Mouse (Mus musculus) spleen, adult 18-20 months (tissue): Measurements from ENCODE around the gene Samd10.

Experiments
- DNase-seq, 2 experiments: peaks; one replicate each; pipeline ENCODE4 v3.0.0; 2022; ENCODE audit warnings: mixed read lengths in 2 of 2

Gene Samd10

DNA sequence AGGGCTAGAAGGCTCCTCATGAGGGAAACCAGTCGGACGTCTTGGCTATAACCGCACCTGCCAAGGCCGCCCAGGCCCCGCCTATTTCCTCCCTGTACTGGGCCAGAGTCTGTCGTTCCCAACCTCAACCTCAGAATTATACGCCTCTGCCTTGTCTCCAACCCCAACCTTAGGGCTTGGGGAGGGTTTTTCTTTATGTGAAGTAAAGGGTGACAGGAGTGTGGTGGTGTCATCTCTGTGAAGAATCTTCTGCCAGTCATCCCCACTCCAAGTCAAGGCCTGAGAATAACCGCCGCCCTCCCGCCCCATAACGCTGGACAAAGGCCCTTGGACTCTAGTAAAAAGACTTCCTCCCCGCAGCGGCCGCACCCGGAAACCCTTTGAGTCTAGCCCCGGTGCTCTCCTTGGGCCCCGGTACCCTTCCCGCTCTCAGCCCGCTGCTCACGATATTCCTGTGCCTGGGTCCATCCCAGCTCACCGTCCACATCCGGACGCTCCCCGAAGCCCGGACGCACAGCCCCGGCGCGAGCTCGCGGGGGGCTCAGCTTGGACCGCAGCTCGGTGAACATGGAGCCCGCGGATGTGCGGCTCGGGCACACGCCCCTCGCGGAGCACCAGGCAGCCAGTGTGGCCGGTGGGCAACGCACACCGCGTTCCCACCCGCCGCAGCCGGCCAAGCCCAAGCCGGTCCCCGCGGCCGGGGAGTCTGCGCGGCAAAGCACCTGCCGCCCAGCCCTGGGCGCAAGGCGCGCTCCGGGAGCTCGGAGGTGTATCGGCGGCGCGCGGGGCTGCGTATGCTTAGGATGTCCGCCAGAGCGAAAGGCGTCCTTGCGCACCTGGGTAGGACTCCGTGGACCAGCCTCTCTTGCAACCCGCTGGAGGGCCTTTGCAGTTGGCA is at the start of gene Samd10:
Samd10 (minus strand) TSS at position 759 of the 898 bp plus-strand sequence.
- peak; percentile 45 to 67 for DNase-seq

DNA sequence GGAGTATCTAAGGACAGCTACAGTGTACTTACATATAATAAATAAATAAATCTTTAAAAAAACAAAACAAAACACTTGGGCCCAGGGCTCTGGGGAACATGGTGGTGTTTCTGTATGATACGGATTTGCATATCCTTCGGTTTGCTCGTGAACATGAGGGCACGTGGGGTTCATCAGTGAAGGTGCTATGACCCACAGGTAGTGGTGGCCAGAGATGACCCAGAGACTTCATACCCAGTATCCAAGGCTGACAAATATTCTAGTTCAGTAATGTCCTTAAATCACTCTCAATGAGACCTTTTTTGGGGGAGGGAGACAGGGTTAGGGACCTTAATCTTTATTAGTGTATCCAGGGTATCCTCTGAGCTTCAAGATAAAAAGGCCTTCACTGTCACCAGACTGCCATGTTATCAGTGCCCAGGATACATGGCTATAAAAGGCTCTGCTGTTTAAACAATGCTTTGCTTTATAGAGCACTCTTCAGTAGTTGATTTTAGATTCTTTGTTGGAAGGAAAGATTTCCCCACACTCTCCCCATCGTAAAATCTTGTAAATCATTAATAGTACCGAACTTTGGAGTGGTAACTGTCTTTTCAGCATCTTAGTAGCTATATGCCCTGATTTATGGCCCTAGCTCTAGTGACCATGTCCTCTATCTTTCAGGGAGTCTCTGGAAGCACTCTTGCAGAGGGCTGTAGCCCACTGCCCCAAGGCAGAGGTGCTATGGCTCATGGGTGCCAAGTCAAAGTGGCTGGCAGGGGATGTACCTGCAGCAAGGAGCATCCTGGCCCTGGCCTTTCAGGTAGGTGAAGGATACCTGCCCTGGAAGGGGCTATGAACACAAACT is 47.8 kb upstream of the Samd10 start:
- DNase-seq, result no peak

DNA sequence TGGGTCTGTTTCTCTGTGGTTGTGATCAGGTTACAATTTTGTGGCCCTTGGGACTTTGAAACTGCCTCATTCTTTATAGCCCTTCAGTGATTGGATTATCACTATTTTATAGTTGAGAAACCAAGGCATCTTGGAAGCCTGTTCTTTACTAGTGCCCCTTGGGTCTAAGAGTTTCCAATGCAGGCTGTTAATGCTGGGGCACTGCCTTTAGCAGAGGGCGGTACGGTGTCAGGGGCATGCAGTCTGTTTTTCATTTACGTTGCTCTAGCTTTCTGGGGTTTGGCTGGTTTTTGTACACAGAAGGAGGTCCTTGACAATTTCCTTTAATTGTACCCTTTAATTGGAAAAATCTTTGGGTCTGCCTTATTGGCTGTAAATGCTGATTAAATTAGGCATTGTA is 46.7 kb upstream of the Samd10 start:
- DNase-seq, result no peak

DNA sequence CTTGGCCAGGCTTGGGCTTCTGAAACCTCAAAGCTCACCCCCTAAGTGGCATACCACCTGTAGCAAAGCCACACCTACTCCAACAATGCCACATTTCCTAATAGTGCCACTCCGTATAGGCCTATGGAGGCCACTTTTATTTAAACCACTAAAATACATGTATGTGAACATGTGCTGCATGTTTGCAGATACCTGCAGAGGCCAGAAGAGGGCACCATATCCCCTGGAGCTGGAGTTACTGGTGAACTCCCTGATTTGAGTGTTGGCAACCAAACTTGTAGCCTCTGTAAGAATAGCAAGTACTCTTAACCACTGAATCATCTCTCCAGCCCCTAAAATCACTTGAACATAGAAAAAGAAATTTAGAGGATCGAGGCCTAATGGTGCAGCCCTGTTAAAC is 45.3 kb upstream of the Samd10 start:
- DNase-seq, result peak in 1 of 2 experiments; percentile 31

DNA sequence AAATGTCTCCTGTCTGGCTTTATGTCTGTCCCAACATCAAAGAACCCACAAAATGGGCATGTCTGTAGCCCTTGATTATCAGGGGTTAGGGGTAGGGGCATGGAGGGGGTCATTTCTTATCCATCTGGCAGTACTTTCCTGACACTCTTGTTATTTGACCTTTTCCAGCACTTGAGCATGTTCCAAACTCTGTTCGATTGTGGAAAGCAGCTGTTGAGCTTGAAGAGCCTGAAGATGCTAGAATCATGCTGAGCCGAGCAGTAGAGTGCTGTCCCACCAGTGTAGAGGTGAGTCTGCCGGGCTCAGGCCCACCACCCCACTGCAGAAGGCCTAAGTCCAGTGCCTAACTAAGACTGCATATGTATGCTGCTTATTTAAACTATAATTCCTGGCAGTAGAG is 36.9 kb upstream of the Samd10 start:
- DNase-seq, result no peak

DNA sequence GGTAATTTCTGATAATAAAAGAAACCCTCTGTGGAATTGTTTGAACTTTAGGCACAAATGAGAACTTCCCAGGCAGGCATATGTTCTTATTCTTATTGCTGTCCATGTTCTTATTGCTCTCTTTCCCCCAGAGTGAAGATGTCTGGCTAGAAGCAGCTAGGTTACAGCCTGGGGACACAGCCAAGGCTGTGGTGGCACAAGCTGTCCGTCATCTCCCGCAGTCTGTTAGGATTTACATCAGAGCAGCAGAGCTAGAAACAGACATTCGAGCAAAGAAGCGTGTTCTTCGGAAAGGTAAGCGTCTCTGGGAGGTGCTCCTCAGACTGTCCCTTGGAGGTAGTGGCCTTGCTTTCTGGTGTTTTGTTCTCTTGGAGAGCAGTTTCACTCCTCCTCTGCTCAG is 33.6 kb upstream of the Samd10 start:
- no peak for DNase-seq

DNA sequence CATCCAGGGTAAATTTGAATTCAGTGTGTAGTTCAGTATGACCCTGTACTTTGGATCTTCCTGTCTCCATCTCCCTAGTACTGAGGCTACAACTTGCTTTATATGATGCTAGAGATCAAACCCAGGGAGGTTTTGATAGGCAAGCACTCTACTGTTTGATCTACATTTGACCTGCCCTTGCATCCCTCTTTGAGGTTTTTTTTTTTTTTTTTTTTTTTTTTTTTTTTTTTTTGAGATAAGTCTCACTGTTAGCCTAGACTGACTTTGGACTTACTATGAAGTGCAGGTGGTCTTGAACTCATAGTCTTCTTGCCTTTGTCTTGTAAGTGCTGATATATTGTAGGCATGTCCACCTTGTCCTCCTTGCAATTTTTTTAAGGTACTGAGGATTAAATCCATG is 29.5 kb upstream of the Samd10 start:
- DNase-seq, result no peak

DNA sequence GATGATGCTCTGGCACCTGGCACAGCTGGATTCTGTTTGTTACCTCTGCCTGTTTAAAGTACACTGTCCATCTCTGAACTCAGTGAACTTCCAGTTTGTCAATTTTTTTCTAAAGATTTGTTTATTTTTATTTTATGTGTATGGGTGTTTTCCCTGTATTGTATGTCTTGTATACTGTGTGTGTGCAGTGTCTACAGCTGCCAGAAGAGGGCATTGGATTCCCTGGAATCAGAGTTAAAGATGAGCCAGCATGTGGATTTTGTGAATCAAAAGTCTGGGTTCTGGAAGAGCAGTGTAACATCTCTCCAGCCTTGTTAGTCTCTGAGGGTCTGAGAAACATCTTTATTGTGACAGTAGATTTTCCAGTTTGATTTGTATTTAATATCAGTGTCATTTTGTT is 24.4 kb upstream of the Samd10 start:
- peak in 1 of 2 experiments; percentile 11 for DNase-seq

DNA sequence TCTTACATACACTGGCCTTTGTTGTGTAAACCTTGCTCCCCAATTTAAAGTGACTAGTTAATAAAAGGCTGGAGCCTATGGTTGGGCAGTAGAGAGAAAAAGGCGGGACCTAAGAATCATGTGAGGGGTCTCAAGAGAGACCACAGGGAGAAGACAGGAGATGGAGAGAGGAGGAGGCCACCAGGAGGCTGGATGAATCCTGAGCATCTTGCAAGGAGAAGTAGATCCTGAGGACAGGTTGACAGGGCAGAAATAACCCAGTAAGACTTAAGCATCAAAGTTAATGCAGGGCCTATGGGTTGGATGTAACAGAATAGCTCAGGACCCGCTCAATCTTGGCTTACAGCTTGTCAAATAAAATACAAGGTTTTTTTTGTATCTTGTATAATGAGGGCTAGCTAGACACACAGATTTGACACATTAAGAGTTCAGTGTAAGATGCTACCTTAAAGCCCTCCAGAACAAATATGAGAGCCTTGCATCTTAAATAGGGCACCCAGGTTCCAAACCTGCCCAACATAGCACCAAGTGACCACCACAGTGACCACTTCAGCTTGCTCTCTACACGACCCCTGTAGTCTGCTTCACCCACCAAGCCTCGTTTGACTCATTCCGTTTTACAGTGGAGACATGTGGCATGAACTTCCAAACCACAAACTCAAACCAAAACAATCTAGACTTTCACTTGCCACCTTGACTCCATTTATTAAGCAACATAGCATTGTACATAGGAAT is 19.9 kb upstream of the Samd10 start:
- DNase-seq, result no peak

DNA sequence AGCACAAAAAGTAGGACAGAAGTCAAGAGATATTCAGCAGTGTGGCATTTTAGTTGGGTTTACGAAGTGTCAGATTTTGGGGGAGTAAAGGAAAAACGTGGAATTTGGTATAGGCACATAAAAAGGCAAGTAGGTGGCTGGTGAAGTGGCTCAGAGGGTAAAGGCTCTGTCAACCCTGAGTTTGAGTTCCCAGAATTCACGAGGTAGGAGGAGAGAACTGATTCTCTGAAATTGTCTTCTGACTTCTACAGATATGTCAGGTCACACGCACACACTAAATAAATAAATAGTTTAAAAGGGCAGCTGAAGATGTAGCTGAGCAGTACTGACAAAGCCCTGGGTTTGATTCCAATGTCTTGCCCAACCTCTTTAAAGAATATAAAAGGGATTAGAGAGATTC is 3.4 kb upstream of the Samd10 start:
- no peak for DNase-seq

DNA sequence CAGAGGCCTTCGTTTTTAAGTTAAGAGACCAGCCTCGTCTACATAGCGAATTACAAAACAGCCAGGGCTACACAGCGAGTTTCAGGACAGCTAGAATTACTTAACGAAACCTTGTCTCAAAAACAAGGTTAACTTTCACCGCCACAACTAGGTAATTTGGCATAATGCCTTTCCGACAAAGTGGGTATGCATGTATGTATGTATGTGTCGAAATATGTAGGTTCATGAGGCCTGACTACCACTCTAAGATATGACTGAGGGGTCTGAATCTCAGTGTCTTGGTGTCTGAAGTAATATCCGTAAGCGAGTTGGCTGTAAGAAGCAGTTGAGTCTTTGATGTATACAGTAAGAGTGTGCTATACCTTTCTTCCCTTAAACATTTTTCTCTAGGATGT is 2.7 kb upstream of the Samd10 start:
- DNase-seq, result no peak

DNA sequence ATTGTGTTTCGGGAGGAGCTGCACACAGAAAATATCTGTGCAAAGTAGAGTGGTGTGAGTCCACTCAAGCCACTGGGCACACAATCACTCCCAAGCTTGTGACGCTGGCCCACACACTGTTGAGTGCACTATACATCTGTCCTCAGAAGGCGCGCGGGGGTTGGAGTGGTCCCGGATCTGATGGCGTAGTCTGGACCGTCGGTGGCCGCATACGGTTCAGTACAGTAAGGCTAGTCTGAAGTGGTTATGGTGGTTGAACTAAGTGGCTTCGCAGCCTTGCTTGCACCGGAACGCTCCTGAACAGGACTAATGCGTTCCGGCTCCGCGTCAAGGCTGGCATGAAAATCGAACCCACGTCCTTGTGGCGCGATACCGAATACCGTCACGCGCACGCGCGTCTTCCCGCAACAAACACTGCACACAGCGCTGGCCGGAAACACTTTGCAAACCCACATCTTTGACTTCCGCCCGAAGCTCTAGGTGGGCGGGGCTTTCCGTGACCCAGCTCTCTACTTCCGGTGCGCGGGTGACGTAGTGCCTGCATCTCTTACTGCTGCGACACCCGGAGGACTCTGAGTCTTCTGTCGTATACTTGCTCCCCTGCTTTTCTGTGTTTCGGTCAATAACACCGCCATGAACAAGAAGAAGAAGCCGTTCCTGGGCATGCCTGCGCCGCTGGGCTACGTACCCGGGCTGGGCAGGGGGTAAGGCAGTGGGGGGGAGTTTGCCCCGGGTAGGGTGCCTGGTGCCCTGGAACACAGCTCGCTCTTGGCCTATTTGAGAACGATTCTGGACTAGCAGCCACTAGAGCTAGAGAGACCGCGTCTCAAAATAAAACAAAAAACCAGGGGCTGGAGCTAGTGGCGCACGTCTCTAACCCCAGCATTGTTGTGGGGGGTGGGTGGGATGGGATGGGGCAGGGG is 2.1 kb upstream of the Samd10 start:
- DNase-seq, result peak; percentile 93 to 94

DNA sequence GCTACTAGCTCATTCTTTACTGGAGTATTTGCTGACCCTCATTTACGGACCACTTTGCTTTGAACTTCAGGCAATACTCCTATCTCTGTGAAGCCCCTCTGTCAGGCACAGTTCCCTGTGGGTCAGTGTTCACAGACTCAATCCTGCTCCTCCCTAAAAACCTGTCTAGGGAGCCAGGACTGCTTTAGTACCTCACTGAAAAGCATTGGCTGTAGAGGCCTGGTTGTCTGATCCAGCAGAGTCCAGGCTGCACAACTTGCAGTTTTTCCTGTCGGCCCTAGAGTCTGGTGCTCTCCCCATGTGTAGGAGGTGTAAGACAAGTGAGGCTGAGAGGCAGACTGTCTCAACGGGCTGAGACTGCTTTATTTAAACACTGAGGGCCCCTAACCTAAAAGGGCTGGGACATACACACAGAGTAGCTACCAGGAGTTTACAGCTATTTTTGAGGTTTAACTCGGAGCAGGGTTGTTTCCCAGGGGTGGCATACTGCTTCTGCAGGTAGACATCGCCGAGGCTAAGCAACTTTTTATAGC is 1.3 kb upstream of the Samd10 start:
- DNase-seq, result no peak

DNA sequence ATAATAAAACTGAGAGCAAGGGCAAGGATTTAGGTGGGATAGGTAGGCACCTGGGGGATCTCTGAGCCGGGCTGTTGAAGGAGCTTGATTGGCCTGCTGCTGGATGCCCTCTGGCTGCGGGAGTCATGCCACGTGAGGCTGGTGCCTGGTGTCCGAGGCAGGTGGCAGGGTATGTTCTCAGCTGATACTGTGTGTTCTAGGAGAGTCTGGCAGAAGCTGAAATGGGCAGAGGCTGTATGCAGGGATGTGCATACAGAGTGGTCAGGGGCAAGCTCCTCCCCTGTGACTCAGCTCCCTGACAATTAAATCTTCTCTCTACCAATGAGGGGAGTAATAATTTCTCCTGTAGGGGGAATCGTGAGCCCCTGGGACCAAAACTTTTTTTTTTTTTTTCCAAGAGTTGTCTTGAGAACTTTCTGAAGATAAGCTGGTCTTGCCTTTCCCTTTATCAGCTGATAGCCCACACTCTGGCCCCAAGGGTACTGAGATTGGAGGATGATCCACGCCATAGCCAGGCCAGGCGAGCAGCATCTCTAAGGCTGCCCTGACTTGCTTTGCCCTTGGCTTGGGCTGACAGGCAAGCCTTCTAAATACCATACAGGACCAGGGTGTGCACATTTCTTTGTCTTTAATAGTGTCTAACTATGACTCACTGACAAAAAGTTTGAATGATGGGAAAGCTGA is 1.5 kb downstream of the Samd10 start:
- no peak for DNase-seq

DNA sequence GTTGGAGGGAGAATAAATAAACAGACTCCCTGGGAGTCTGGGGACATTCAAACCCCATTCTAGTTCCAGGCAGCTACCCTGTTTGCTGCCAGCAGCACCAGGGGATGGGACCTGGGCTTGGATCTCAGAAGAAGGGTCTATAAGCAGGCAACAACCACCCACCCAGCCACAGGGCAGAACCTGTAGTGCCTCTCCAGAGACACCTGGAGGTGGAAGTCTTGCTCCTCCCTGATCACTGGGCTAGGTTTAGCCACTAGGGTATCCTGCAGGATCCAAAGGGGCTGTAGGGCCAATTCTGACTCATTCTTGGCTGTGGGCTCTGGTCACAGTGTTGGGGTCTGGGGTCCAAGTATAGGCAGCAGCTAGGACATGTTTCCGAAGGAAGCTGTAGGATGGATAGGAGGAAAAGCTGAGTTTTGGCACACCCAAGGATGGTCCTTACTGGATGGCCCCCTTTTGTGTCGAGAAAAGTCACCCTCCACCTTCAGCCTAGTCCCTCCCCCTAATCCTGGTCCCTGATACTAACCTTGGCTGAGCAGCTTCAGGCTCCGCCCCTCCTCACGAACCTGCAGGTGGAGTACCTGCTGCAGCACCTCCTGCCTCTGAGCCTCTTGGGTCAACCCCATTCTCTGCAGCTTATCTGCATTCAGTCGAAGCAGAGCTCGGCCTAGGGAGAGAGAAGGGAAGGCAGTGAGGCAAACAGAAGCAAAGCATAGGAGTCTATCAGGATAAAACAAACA is 2.6 kb downstream of the Samd10 start:
- no peak for DNase-seq

DNA sequence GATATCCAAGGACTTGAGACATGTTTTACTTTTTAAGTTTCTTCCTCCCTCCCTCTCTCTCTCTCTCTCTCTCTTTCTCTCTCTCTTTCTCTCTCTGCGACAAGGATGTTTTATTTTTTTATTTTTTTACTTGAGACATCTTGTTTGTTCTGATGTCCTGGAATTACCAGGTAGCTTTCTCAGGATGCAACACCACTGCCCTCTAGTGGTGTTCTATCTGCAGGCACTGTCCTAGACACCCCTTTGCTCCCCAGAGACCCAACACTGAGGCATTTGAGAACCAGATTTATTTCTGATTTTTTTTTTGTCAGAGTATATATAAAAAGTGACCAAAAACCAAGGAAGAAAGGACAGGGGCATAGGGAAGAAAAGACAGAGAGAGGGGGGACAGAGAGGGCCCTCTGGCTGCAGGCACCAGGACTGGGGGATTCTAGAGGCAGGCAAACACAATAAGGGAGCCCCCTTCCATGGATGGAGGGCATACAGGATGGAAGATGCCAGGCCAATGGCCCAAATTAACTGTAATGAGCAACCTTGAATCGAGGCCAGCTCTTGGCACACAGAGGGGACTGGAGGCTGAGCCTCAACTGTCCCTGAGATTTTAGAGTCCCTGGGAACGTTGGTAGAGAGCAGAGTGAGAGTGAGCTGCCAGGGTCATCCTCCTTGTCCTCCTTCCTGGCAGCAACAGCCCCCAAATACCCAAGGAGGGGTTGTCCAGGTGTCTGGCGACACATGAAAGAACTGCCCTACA is 3.9 kb downstream of the Samd10 start:
- DNase-seq, result no peak

DNA sequence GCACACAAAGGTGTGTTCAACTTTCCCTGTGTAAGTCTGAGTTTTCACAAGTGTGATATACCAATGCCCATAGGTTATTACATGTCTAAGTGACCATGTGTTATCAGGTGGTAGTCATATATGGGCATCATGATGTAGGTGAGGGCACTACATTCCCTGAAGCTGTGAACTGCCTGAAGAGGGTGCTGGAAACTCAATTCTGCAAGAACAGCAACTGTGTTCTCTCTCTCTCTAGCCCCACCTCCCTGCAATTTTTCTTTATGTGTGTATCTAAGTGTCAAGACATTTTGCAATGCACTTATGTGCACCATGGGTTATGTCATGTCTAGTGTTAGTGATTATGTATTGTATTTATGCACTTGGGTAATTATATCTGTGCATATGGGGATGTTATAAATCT is 5.1 kb downstream of the Samd10 start:
- DNase-seq, result no peak

DNA sequence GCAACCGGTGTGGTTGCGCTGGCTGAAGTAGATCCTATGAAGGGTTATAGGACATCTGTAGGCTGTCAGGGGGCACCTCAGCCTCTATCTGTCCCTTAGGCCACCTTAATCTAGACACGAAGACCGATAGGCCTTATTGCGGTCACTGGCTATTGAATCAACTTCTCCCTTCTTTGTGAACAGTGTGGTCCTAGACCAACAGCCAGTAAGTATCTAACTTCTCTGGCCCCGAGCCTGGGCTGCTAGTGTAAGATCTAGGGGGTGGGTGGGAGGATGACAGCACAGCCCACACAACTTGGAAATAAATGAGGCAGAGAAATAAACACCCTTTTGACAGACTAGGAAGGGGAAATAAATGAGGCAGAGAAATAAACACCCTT is 6.0 kb downstream of the Samd10 start:
- DNase-seq, result peak in 1 of 2 experiments; percentile 28

DNA sequence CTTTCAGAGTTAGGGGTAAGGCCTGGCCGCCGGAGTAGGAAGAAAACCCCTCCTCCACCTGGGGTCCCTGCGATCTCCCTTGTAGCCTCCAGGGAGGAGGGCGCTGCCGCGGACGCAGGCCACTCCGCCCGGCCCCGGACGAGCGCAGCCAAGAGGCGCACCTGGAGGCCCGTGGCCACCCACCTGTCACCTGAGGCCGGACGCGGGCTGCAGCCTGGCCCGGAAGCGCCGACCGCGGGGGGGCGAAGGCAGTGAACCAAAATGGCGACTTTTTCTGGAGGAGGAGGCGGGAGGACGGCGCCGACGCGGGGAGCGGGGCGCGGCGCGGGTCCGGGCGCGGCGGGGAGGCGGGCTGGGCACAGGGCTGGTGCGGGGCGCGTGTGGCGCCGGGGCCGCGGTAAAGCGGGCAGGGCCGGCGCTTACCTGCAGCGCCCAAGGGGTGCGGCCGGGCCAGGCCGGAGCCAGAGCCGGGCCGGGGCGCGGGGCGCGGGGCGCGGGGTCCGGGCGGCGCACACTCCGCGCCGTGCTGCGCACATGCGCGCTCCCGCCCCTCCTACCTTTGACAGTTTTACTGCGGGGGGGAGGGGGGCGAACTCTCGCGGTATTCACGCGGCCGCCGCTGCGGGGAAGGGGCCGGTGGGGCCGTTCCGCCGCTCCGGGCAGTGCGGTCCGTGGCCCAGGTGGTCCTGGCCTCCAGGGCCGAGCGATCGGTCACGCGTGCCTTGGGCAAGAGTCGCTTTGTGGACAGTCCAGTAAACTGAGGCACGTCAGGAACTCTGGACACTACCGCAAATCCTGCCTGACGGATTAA is 6.6 kb downstream of the Samd10 start, which contains the start of gene Zfp512b:
Zfp512b (minus strand) TSS at position 573 of the 811 bp plus-strand sequence.
- DNase-seq, result peak; percentile 50 to 73
